Mouse (Mus musculus) 416B (cell line): ENCODE results near the gene Cd68.

Experiments used
- DNase-seq: peaks from one replicate; pipeline ENCODE4 v3.0.0; 2011; ENCODE audit warnings: low read depth

Cd68 gene

GRCm38 (mm10) chr11:69666665-69667005 lies 682 bp upstream of the Cd68 start:
- no peak for DNase-seq

- no peak for DNase-seq
Measured at GRCm38 (mm10) chr11:69665457-69665960, 444 bp downstream of the Cd68 start.

GRCm38 (mm10) chr11:69664841-69665240 lies 1.1 kb downstream of the Cd68 start:
- DNase-seq = no peak

GRCm38 (mm10) chr11:69663795-69664194 lies 2.2 kb downstream of the Cd68 start:
- DNase-seq = peak; percentile 81

- peak; percentile 21 for DNase-seq
Measured at GRCm38 (mm10) chr11:69662967-69663671, 2.8 kb downstream of the Cd68 start.

- peak; percentile 99 for DNase-seq
Measured at GRCm38 (mm10) chr11:69662213-69662966, 3.6 kb downstream of the Cd68 start, which contains the start of gene Mpdu1. Mpdu1 (minus strand) TSS chr11:69662642.

- DNase-seq = peak; percentile 46
Measured at GRCm38 (mm10) chr11:69661221-69661881, 4.6 kb downstream of the Cd68 start.

- no peak for DNase-seq
Measured at GRCm38 (mm10) chr11:69657462-69657881, 8.5 kb downstream of the Cd68 start.

GRCm38 (mm10) chr11:69656617-69657461 lies 9.1 kb downstream of the Cd68 start:
- peak; percentile 61 for DNase-seq

- DNase-seq = no peak
Measured at GRCm38 (mm10) chr11:69656065-69656455, 9.9 kb downstream of the Cd68 start.

- no peak for DNase-seq
Measured at GRCm38 (mm10) chr11:69655264-69656064, 10.5 kb downstream of the Cd68 start, which contains the start of gene Sox15. Sox15 (plus strand) TSS chr11:69655314.

GRCm38 (mm10) chr11:69654760-69655159 lies 11.2 kb downstream of the Cd68 start:
- no peak for DNase-seq

- DNase-seq = no peak
Measured at GRCm38 (mm10) chr11:69653399-69653798, 12.6 kb downstream of the Cd68 start.

GRCm38 (mm10) chr11:69645860-69646259 lies 20.1 kb downstream of the Cd68 start:
- no peak for DNase-seq

- DNase-seq = no peak
Measured at GRCm38 (mm10) chr11:69635471-69635870, 30.5 kb downstream of the Cd68 start.

GRCm38 (mm10) chr11:69633128-69633866 lies 32.7 kb downstream of the Cd68 start:
- DNase-seq = peak; percentile 51

- peak; percentile 100 for DNase-seq
Measured at GRCm38 (mm10) chr11:69632284-69633089, 33.5 kb downstream of the Cd68 start, which contains the start of gene Fxr2. Fxr2 (plus strand) TSS chr11:69632990.

- peak; percentile 69 for DNase-seq
Measured at GRCm38 (mm10) chr11:69629802-69630201, 36.2 kb downstream of the Cd68 start.

GRCm38 (mm10) chr11:69628286-69628685 lies 37.7 kb downstream of the Cd68 start:
- DNase-seq = peak; percentile 87
